Mouse (Mus musculus) thymus, adult 2 months (tissue): Measurements from ENCODE around the gene Bach1.

ENCODE experiments used
- CTCF ChIP-seq: fragments of 200-500 bp; IDR thresholded peaks from 2 replicates; pipeline ENCODE4 v1.5.1; 2012; ENCODE audit warnings: mild to moderate bottlenecking, control low read depth, low read length, moderate library complexity, borderline replicate concordance; ENCODE audit not compliant: control insufficient read depth, poor library complexity, insufficient read depth; ENCODE audit errors: extremely low read depth
- POLR2A ChIP-seq: fragments of 200-500 bp; IDR thresholded peaks from 2 replicates; pipeline ENCODE4 v1.6.1; 2012; ENCODE audit warnings: mild to moderate bottlenecking, low read length, control low read depth, moderate library complexity; ENCODE audit not compliant: control insufficient read depth, poor library complexity, insufficient read depth; ENCODE audit errors: extremely low read depth

GRCm38 (mm10) chr16:87689225-87689624 is 9.5 kb upstream of the Bach1 start:
- TF ChIP-seq POLR2A (no peak), CTCF (no peak)
